Mouse (Mus musculus) liver, adult 2 months (tissue): ENCODE measurements around the gene Coq10a. TPM values are rescaled to one million over a fixed set of nuclear protein-coding genes. Genes with fewer than 3 reads are reported as not detected.
A peak's percentile ranks its signal among the peaks of the same experiment; 100 is the strongest.
"Not testable (repeated sequence)": the region's sequence is repeated elsewhere in the genome, so short reads cannot be mapped to it uniquely, and the experiment has no call there.

Experiments
- DNase-seq: peaks from one replicate; pipeline ENCODE4 v3.0.0-alpha.2; 2011; ENCODE audit warnings: low read depth, low spot score; ENCODE audit errors: extremely low read depth
- H3K27ac ChIP-seq: fragments of 200-500 bp; replicated peaks from 2 replicates; pipeline ENCODE4 v1.5.1; 2012; ENCODE audit warnings: low read depth, mild to moderate bottlenecking, control low read depth, inconsistent platforms, low read length; ENCODE audit not compliant: insufficient read depth
- H3K27me3 ChIP-seq: fragments of 200-500 bp; 2 replicates; pipeline ENCODE4 v1.6.1; 2012; ENCODE audit warnings: mild to moderate bottlenecking, moderate library complexity, low read length, inconsistent platforms; ENCODE audit not compliant: control insufficient read depth, insufficient read depth
- H3K36me3 ChIP-seq: fragments of 200-500 bp; 2 replicates; pipeline ENCODE4 v1.6.1; 2012; ENCODE audit warnings: low read length, inconsistent platforms; ENCODE audit not compliant: control insufficient read depth, insufficient read depth
- H3K4me1 ChIP-seq: fragments of 200-500 bp; 2 replicates; pipeline ENCODE4 v1.6.1; 2011; ENCODE audit warnings: low read length; ENCODE audit not compliant: control insufficient read depth, insufficient read depth
- H3K4me3 ChIP-seq: fragments of 200-500 bp; 2 replicates; pipeline ENCODE4 v1.5.1; 2011; ENCODE audit warnings: low read depth, mild to moderate bottlenecking, control low read depth, low read length, moderate library complexity; ENCODE audit not compliant: insufficient read depth
- H3K79me2 ChIP-seq: fragments of 200-500 bp; 2 replicates; pipeline ENCODE4 v1.6.1; 2012; ENCODE audit warnings: inconsistent platforms, mild to moderate bottlenecking, low read length, moderate library complexity; ENCODE audit not compliant: control insufficient read depth, insufficient read depth
- H3K9ac ChIP-seq: fragments of 200-500 bp; 2 replicates; pipeline ENCODE4 v1.6.1; 2012; ENCODE audit warnings: low read depth, mild to moderate bottlenecking, control low read depth, inconsistent platforms, low read length
- CTCF ChIP-seq: fragments of 200-500 bp; IDR thresholded peaks from 2 replicates; pipeline ENCODE4 v1.5.1; 2011; ENCODE audit warnings: low read depth, low read length, control low read depth
- POLR2A ChIP-seq: fragments of 200-500 bp; IDR thresholded peaks from 2 replicates; pipeline ENCODE4 v1.6.1; 2011; ENCODE audit warnings: low read length, control low read depth; ENCODE audit not compliant: insufficient read depth; ENCODE audit errors: extremely low read depth
- WGBS: fragments of 180-500 bp; shearing (Covaris S2); methylation state at CpG from one replicate; pipeline ENCODE4 v1.1.7; 2018; 5-methylcytosine and 5-hydroxymethylcytosine counted together
- polyA plus RNA-seq: library from polyadenylated mRNA; depleted of rRNA; stranded (reverse); fragments of >200 nt; gene quantifications from 2 replicates; pipeline ENCODE4 v1.2.3, GENCODE M21; 2012
- total RNA-seq: library from RNA; depleted of rRNA; stranded (reverse); fragments of >200 nt; gene quantifications from 2 replicates; pipeline ENCODE4 v1.2.3, GENCODE M21; 2014

The Coq10a gene
- total and polyA plus RNA-seq, 2 experiments, result 19.9 to 57.9 TPM

DNA sequence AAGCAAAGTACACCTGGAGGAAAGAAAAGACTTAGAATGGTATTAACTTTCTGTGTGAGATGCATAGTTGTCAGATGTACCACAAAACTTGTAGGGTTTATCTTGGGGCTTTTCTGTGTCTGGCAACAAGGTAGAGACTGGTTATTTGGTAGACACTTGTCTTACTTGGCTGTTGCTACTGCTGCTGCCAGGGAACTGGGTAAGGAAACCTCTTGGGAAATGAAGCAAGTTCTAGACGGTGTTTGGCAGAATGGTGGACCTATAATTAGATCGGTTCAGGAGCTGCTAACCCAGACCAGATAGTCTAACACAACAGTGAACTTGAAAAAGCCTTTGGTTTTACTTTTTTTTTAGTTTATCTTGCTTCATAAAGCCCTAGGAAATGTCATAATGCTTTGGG is 29.8 kb downstream of the Coq10a start:
- no peak for TF ChIP-seq POLR2A
- TF ChIP-seq CTCF, result no peak
- Histone ChIP-seq H3K4me3 (peak overlapping the region; percentile 98), H3K27ac (peak overlapping the region; percentile 98), H3K36me3 (no peaks in the 10 kb centered on the region), H3K79me2 (peaks cover 23% of the 10 kb centered on the region; the same call in 1 of the 2 replicates), H3K9ac (peak overlapping the region; percentile 39), H3K27me3 (no peaks in the 10 kb centered on the region), H3K4me1 (peaks cover 35% of the 10 kb centered on the region)
- peak; percentile 63 for DNase-seq
- WGBS, result 6% methylated on average over 2 of the region's 2 CpGs

DNA sequence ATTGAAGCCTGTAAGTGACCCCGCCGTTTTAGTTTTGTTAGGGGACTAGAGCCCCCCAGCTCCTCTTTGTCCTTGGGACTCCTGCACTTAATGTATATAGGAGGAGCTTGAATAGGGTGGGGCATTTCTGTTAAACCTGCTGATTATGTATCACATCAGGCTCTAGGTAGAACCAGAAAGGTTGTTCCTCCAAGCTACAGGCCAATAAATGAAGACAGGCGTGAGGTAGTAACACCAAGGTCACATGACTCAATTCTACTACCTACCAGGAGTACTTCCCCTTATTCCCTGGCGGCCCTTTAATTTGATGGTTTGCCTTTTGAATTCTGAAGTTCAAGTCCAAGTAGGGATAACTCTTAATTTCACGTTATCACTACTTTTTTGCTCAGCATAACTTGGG is 30.4 kb downstream of the Coq10a start:
- Histone ChIP-seq H3K4me1 (peaks cover 32% of the 10 kb centered on the region), H3K9ac (peak overlapping the region; percentile 93), H3K27ac (peak overlapping the region; percentile 98), H3K36me3 (no peaks in the 10 kb centered on the region), H3K4me3 (peak overlapping the region; percentile 98), H3K79me2 (peaks cover 23% of the 10 kb centered on the region; the same call in 1 of the 2 replicates), H3K27me3 (no peaks in the 10 kb centered on the region)
- WGBS, result 12% methylated on average over 5 of the region's 5 CpGs
- TF ChIP-seq CTCF (no peak), POLR2A (no peak)
- DNase-seq, result peak; percentile 59

GRCm38 (mm10) chr10:128337306-128338181 is 31.3 kb downstream of the Coq10a start, which contains the start of gene Cs:
Cs (plus strand) TSS chr10:128337734.
- H3K27ac ChIP-seq, result peak within 1 kb of the TSS; percentile 98
- peaks cover 28% of the 10 kb centered on the region for H3K4me1 ChIP-seq
- peak; percentile 98 for DNase-seq
- H3K27me3 ChIP-seq, result no peaks in the 10 kb centered on the region
- TF ChIP-seq POLR2A (peak; percentile 82), CTCF (no peak)
- under 1% methylated on average over 61 of the region's 61 CpGs for WGBS
- H3K36me3 ChIP-seq, result no peaks in the 10 kb centered on the region
- peak within 1 kb of the TSS; percentile 93 for H3K9ac ChIP-seq
- H3K4me3 ChIP-seq, result peak within 1 kb of the TSS; percentile 98
- peaks cover 23% of the 10 kb centered on the region; the same call in 1 of the 2 replicates for H3K79me2 ChIP-seq

DNA sequence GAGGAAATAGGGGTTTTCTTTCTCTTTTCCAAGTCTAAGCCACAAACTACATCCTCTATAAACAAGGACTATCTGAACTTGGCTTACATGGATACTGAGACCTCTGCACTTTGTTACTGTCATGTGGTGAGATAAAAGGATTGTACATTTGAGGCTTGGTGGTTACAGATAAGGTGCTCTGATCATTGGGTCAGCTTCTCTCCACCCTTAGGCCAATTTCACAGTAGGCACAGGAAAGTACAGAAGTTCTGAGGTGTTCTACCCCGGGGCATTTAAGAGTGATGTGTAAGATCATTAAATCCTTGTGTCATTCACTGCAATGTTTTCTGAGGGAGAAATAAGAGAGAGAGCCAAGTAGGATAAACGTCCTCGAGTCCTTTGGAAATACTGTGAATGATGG is 32.2 kb downstream of the Coq10a start:
- Histone ChIP-seq H3K4me3 (peak overlapping the region; percentile 63; the same call in 1 of the 2 replicates), H3K36me3 (no peaks in the 10 kb centered on the region), H3K4me1 (peaks cover 23% of the 10 kb centered on the region), H3K27me3 (no peaks in the 10 kb centered on the region), H3K27ac (peak overlapping the region; percentile 98), H3K79me2 (peaks cover 23% of the 10 kb centered on the region; the same call in 1 of the 2 replicates), H3K9ac (peak overlapping the region; percentile 84)
- 13% methylated on average over 3 of the region's 3 CpGs for WGBS
- TF ChIP-seq CTCF (no peak), POLR2A (no peak)
- DNase-seq, result peak; percentile 97

- peak overlapping the region; percentile 19; the same call in 1 of the 2 replicates for H3K4me3 ChIP-seq
- TF ChIP-seq POLR2A (no peak), CTCF (no peak)
- no peaks in the 10 kb centered on the region for H3K36me3 ChIP-seq
- peaks cover 20% of the 10 kb centered on the region for H3K4me1 ChIP-seq
- peaks cover 20% of the 10 kb centered on the region; the same call in 1 of the 2 replicates for H3K79me2 ChIP-seq
- DNase-seq, result peak; percentile 97
- H3K27ac ChIP-seq, result peak overlapping the region; percentile 98
- 32% methylated on average over 3 of the region's 3 CpGs for WGBS
- H3K27me3 ChIP-seq, result no peaks in the 10 kb centered on the region
- no peak overlapping the region for H3K9ac ChIP-seq
Measured at GRCm38 (mm10) chr10:128336195-128336594, 32.6 kb downstream of the Coq10a start.

- 4% methylated on average over 4 of the region's 4 CpGs for WGBS
- H3K4me3 ChIP-seq, result no peak overlapping the region
- H3K4me1 ChIP-seq, result peaks cover 20% of the 10 kb centered on the region
- TF ChIP-seq POLR2A (no peak), CTCF (peak; percentile 72)
- H3K9ac ChIP-seq, result no peak overlapping the region
- peaks cover 20% of the 10 kb centered on the region; the same call in 1 of the 2 replicates for H3K79me2 ChIP-seq
- no peaks in the 10 kb centered on the region for H3K36me3 ChIP-seq
- DNase-seq, result peak; percentile 74
- H3K27ac ChIP-seq, result peak overlapping the region; percentile 72
- H3K27me3 ChIP-seq, result no peaks in the 10 kb centered on the region
Measured at GRCm38 (mm10) chr10:128335582-128335981, 33.2 kb downstream of the Coq10a start.

DNA sequence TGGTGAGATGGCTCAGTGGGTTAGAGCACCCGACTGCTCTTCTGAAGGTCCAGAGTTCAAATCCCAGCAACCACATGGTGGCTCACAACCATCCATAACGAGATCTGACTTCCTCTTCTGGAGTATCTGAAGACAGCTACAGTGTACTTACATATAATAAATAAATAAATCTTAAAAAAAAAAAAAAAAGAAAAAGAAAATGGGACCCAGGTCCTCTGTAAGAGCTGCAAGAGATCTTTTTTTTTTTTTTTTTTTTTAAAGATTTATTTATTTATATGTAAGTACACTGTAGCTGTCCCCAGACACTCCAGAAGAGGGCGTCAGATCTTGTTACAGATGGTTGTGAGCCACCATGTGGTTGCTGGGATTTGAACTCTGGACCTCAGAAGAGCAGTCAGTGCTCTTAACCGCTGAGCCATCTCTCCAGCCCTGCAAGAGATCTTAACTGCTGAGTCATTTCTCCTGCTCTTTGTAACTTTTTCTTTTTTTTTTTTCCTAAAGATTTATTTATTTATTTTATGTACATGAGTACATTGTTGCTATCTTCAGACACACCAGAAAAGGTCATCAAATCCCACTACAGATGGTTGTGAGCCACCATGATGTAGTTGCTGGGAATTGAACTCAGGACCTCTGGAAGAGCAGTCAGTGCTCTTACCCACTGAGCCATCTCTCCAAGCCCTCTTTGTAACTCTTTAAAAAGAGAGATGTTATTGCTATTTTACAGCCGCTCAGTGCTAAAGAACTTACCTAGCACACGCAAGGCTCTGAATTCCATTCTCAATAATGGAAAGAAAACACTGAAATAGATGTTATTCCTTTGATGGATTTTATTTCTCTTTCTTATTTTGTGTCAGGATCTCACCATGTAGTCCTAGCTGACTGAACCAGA is 36.2 kb downstream of the Coq10a start:
- H3K9ac ChIP-seq, H3K4me3 ChIP-seq, H3K4me1 ChIP-seq, H3K27ac ChIP-seq, H3K27me3 ChIP-seq, H3K79me2 ChIP-seq, DNase-seq, H3K36me3 ChIP-seq: not testable (repeated sequence)
- 78% methylated on average over 6 of the region's 6 CpGs for WGBS
